Mouse (Mus musculus): ENCODE data around the gene Anxa4. TPM values are rescaled to one million over a fixed set of nuclear protein-coding genes. Genes with fewer than 3 reads are reported as not detected.
A peak's percentile ranks its signal among the peaks of the same experiment; 100 is the strongest.

Gene Anxa4
- total and polyA plus RNA-seq, 2 experiments from 2014 or later: 23.7 to 26.1 TPM

DNA sequence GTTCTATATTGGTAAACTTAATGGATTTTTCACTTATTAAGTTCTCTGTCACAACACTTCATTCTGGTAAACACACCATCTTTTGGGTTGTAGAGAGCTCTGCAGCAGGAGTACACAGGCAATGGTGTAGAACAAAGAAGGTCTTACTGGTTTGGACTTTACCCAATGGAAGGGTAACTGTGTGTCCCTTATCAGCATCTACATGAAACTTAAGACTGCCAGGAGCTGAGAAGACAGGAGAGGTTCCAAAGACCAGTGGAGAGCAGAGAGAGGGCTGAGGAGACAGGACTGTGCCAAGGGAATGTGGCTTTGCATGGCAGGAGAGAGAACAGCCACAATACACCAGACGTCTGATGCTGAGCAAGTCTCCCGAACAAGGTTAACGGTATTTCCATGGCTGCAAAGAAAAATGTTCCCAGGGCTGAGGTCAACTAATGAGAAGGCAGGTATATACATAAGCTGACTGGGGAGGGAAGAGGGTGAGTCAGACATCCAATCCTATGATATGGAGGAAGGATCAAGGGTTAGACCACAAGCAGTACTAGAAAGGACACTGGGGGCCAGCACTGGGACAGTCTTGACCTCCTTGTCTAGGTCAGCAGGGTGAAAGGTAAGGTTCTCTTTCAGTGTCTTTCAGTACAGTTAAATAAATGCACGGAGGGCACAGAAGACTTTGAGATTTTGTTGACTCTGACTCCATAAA is 85.2 kb downstream of the Anxa4 start:
- Histone ChIP-seq H3K9me3 (replicated peaks; ENCODE audit: control insufficient read depth, low read length) (no peaks in the 10 kb centered on the region), H3K27ac (ENCODE audit: low read depth) (no peak overlapping the region), H3K4me3 (ENCODE audit: low read depth, low read length) (no peak overlapping the region), H3K36me3 (replicated peaks; ENCODE audit: control insufficient read depth, insufficient read depth, low read length) (peaks cover 54% of the 10 kb centered on the region), H3K4me2 (ENCODE audit: low read depth, low read length) (no peak overlapping the region), H3K27me3 (ENCODE audit: control insufficient read depth, insufficient read depth, low read length) (no peaks in the 10 kb centered on the region), H3K9ac (replicated peaks; ENCODE audit: low read depth, low read length) (no peak overlapping the region), H3K4me1 (ENCODE audit: control insufficient read depth, insufficient read depth) (no peaks in the 10 kb centered on the region)
- WGBS: 86% methylated on average over 4 of the region's 4 CpGs
- no peak for ATAC-seq (ENCODE audit: insufficient read depth, low read depth)
- DNase-seq (ENCODE audit: low spot score): no peak
- TF ChIP-seq EP300 (IDR thresholded peaks at IDR 0.05; ENCODE audit: low read depth) (no peak), CTCF (IDR thresholded peaks at IDR 0.05; ENCODE audit: low read depth) (no peak)

DNA sequence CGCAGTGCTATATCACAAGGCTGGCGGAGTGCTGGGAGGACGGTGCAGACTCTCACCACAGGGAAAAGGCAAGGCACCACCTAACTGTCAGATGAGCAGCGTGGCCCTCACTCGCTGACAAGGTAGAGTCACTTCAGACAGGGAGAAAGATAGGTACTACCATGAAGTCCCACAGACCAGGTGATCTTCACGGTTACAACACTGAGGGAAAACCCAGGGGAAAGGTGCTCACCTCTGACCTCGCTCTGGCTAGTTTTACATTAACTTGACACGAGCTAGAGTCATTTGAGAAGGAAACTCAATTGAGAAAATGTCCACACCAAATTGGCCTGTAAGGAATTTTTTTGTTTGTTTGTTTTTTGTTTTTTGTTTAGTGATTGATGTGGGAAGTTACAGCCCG is 90.8 kb downstream of the Anxa4 start:
- H3K4me1 ChIP-seq (ENCODE audit: control insufficient read depth, insufficient read depth): no peaks in the 10 kb centered on the region
- no peaks in the 10 kb centered on the region for H3K27me3 ChIP-seq (ENCODE audit: control insufficient read depth, insufficient read depth, low read length)
- no peak overlapping the region for H3K4me3 ChIP-seq (ENCODE audit: low read depth, low read length)
- no peak for DNase-seq (ENCODE audit: low spot score)
- no peaks in the 10 kb centered on the region for H3K9me3 ChIP-seq (replicated peaks; ENCODE audit: control insufficient read depth, low read length)
- no peak for ATAC-seq (ENCODE audit: insufficient read depth, low read depth)
- TF ChIP-seq CTCF (IDR thresholded peaks at IDR 0.05; ENCODE audit: low read depth): no peak
- no peak for TF ChIP-seq EP300 (IDR thresholded peaks at IDR 0.05; ENCODE audit: low read depth)
- no peak overlapping the region for H3K4me2 ChIP-seq (ENCODE audit: low read depth, low read length)
- no peak overlapping the region for H3K27ac ChIP-seq (ENCODE audit: low read depth)
- peaks cover 74% of the 10 kb centered on the region for H3K36me3 ChIP-seq (replicated peaks; ENCODE audit: control insufficient read depth, insufficient read depth, low read length)
- H3K9ac ChIP-seq (replicated peaks; ENCODE audit: low read depth, low read length): no peak overlapping the region
- 91% methylated on average over 9 of the region's 9 CpGs for WGBS

DNA sequence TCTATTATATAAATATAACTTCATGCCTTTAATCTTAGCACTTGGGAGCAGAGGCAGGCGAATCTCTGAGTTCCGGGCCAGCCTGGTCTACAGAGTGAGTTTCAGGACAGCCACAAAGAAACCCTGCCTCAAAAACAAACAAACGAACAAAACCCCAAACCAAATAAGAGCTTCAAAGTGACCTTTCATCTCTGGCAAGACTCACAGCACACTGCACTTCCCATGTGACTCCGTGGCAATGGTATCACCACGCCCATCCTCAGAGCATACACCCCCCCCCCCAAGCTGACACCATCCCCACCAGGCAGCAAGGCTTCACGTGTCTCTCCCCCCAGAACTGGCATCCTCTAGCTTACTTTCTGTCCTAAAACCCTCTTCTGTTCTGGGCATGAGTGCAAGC is 95.5 kb downstream of the Anxa4 start:
- Histone ChIP-seq H3K9me3 (replicated peaks; ENCODE audit: control insufficient read depth, low read length) (no peaks in the 10 kb centered on the region), H3K27ac (ENCODE audit: low read depth) (no peak overlapping the region), H3K4me2 (ENCODE audit: low read depth, low read length) (no peak overlapping the region), H3K36me3 (replicated peaks; ENCODE audit: control insufficient read depth, insufficient read depth, low read length) (peaks cover 65% of the 10 kb centered on the region), H3K27me3 (ENCODE audit: control insufficient read depth, insufficient read depth, low read length) (no peaks in the 10 kb centered on the region), H3K4me3 (ENCODE audit: low read depth, low read length) (no peak overlapping the region), H3K9ac (replicated peaks; ENCODE audit: low read depth, low read length) (no peak overlapping the region), H3K4me1 (ENCODE audit: control insufficient read depth, insufficient read depth) (no peaks in the 10 kb centered on the region)
- WGBS: 86% methylated on average over 6 of the region's 6 CpGs
- ATAC-seq (ENCODE audit: insufficient read depth, low read depth) (no peak), DNase-seq (ENCODE audit: low spot score) (no peak)
- TF ChIP-seq EP300 (IDR thresholded peaks at IDR 0.05; ENCODE audit: low read depth) (no peak), CTCF (IDR thresholded peaks at IDR 0.05; ENCODE audit: low read depth) (no peak)

DNA sequence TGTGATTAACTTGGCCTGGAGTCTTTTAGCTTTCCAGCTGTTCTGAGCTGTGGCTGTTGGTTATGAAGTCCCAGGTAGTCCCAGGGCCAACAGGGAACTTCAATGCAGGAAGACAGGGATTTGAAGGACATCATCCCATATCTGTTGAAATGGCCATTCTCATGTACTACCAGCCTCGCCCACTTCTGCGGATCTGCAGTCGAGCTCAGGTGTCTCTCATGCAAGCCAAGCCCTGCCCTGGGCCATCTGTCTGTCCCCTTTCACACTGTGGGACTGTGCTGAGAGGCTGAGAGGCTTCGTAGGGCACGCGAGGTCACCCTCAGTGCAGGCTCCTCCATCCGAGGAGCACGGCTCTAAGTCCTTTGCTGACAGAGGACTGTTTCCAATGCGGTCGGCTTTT is 97.2 kb downstream of the Anxa4 start:
- TF ChIP-seq CTCF (IDR thresholded peaks at IDR 0.05; ENCODE audit: low read depth) (no peak), EP300 (IDR thresholded peaks at IDR 0.05; ENCODE audit: low read depth) (no peak)
- WGBS: 82% methylated on average over 10 of the region's 10 CpGs
- H3K9ac ChIP-seq (replicated peaks; ENCODE audit: low read depth, low read length): no peak overlapping the region

DNA sequence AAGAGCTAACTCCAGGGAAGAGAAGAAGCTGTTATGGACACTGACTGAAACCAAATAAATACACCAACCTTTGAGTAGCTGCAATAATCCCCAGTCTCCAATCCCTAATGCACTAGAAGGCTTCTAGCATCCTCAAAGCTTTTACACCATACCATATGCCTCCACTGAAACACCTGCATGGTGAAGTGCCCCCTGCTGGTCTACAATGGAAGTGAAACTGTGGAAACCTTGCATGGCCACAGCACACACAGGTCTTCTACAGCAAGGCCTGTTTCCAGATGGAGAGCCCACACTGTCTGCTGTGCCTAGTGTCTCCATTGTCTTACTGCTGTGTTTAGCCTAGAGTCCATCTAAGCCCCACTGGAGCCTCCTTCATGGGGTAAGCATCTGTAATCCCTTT is 98.9 kb downstream of the Anxa4 start:
- no peak for TF ChIP-seq EP300 (IDR thresholded peaks at IDR 0.05; ENCODE audit: low read depth)
- peak; percentile 74 for TF ChIP-seq CTCF (IDR thresholded peaks at IDR 0.05; ENCODE audit: low read depth)
- Histone ChIP-seq H3K36me3 (replicated peaks; ENCODE audit: control insufficient read depth, insufficient read depth, low read length) (peaks cover 49% of the 10 kb centered on the region), H3K9ac (replicated peaks; ENCODE audit: low read depth, low read length) (no peak overlapping the region), H3K4me1 (ENCODE audit: control insufficient read depth, insufficient read depth) (no peaks in the 10 kb centered on the region), H3K9me3 (replicated peaks; ENCODE audit: control insufficient read depth, low read length) (no peaks in the 10 kb centered on the region), H3K27me3 (ENCODE audit: control insufficient read depth, insufficient read depth, low read length) (no peaks in the 10 kb centered on the region), H3K4me2 (ENCODE audit: low read depth, low read length) (no peak overlapping the region), H3K27ac (ENCODE audit: low read depth) (no peak overlapping the region), H3K4me3 (ENCODE audit: low read depth, low read length) (no peak overlapping the region)
- no peak for DNase-seq (ENCODE audit: low spot score)
- ATAC-seq (ENCODE audit: insufficient read depth, low read depth): no peak

More for the DNA sequence above, 97.2 kb downstream of the Anxa4 start:
- no peak overlapping the region for H3K27ac ChIP-seq (ENCODE audit: low read depth)
- no peaks in the 10 kb centered on the region for H3K4me1 ChIP-seq (ENCODE audit: control insufficient read depth, insufficient read depth)
- no peak overlapping the region for H3K4me3 ChIP-seq (ENCODE audit: low read depth, low read length)
- DNase-seq (ENCODE audit: low spot score): no peak
- peaks cover 58% of the 10 kb centered on the region for H3K36me3 ChIP-seq (replicated peaks; ENCODE audit: control insufficient read depth, insufficient read depth, low read length)
- no peaks in the 10 kb centered on the region for H3K27me3 ChIP-seq (ENCODE audit: control insufficient read depth, insufficient read depth, low read length)
- H3K4me2 ChIP-seq (ENCODE audit: low read depth, low read length): no peak overlapping the region
- no peak for ATAC-seq (ENCODE audit: insufficient read depth, low read depth)
- no peaks in the 10 kb centered on the region for H3K9me3 ChIP-seq (replicated peaks; ENCODE audit: control insufficient read depth, low read length)

DNA sequence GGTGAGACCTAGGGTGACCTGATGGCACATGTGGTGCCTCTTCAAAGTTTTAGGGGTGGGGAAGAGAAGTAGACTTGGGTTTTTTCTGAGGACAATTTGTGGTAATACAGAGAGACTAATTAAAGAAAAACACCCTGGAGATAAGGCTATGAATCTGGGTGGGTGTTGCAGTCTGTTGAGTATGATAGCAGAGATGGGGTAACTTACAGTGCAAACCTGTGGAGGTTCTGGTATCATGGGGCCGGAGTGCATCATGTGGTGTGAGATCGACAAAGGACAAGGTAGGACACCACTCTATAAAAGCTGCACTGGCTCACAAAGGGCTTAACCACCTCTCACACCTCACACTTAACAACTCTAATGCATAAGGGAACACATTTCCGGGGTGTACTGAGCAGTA is 103.7 kb downstream of the Anxa4 start:
- TF ChIP-seq EP300 (IDR thresholded peaks at IDR 0.05; ENCODE audit: low read depth): no peak
- TF ChIP-seq CTCF (IDR thresholded peaks at IDR 0.05; ENCODE audit: low read depth): no peak
- Histone ChIP-seq H3K36me3 (replicated peaks; ENCODE audit: control insufficient read depth, insufficient read depth, low read length) (peaks cover 25% of the 10 kb centered on the region), H3K4me3 (ENCODE audit: low read depth, low read length) (no peak overlapping the region), H3K27ac (ENCODE audit: low read depth) (no peak overlapping the region), H3K4me1 (ENCODE audit: control insufficient read depth, insufficient read depth) (no peaks in the 10 kb centered on the region), H3K9me3 (replicated peaks; ENCODE audit: control insufficient read depth, low read length) (no peaks in the 10 kb centered on the region), H3K4me2 (ENCODE audit: low read depth, low read length) (no peak overlapping the region), H3K27me3 (ENCODE audit: control insufficient read depth, insufficient read depth, low read length) (no peaks in the 10 kb centered on the region), H3K9ac (replicated peaks; ENCODE audit: low read depth, low read length) (no peak overlapping the region)
- DNase-seq (ENCODE audit: low spot score) (no peak), ATAC-seq (ENCODE audit: insufficient read depth, low read depth) (no peak)
- 90% methylated on average over 3 of the region's 3 CpGs for WGBS
